Mouse (Mus musculus) hindbrain, embryonic 14.5 days (tissue): ENCODE measurements around the gene Mettl27. TPM values are rescaled to one million over a fixed set of nuclear protein-coding genes. Genes with fewer than 3 reads are reported as not detected.

Experiments
- ATAC-seq: fragments of 200-750 bp; cut with Nextera tagmentation; 2 replicates; pipeline ENCODE4 v1.8.0; 2017; ENCODE audit warnings: moderate number of reproducible peaks, mild to moderate bottlenecking, moderate TSS enrichment, moderate library complexity; ENCODE audit not compliant: low FRiP score
- DNase-seq: peaks from one replicate; pipeline ENCODE4 v3.0.0-alpha.2; 2015; ENCODE audit warnings: low spot score
- H3K27ac ChIP-seq: fragments of 300-500 bp; sonication (generic); 2 replicates; pipeline ENCODE4 v1.5.1; 2014; ENCODE audit warnings: mild to moderate bottlenecking, moderate library complexity
- H3K27me3 ChIP-seq: fragments of 300-500 bp; sonication (generic); 2 replicates; pipeline ENCODE4 v1.6.1; 2014; ENCODE audit warnings: mild to moderate bottlenecking, low read length, mixed read lengths; ENCODE audit not compliant: control insufficient read depth, insufficient read depth
- H3K36me3 ChIP-seq: fragments of 300-500 bp; sonication (generic); replicated peaks from 2 replicates; pipeline ENCODE4 v1.6.1; 2014; ENCODE audit not compliant: control insufficient read depth, insufficient read depth
- H3K4me1 ChIP-seq: fragments of 300-500 bp; sonication (generic); replicated peaks from 2 replicates; pipeline ENCODE4 v1.6.1; 2014; ENCODE audit warnings: antibody characterized with exemption, low read length, mixed read lengths; ENCODE audit not compliant: control insufficient read depth, insufficient read depth
- H3K4me2 ChIP-seq: fragments of 300-500 bp; sonication (generic); replicated peaks from 2 replicates; pipeline ENCODE4 v1.6.1; 2014; ENCODE audit warnings: mild to moderate bottlenecking, moderate library complexity
- H3K4me3 ChIP-seq: fragments of 300-500 bp; sonication (generic); replicated peaks from 2 replicates; pipeline ENCODE4 v1.5.1; 2014; ENCODE audit warnings: mild to moderate bottlenecking, low read length
- H3K9ac ChIP-seq: fragments of 300-500 bp; sonication (generic); 2 replicates; pipeline ENCODE4 v1.6.1; 2014
- H3K9me3 ChIP-seq: fragments of 300-500 bp; sonication (generic); 2 replicates; pipeline ENCODE4 v1.6.1; 2016; ENCODE audit warnings: low read length; ENCODE audit not compliant: control insufficient read depth
- WGBS: fragments of 180-500 bp; shearing (Covaris S2); extraction: QIAGEN DNeasy Blood & Tissue Kit; methylation state at CpG from one replicate; pipeline ENCODE4 v1.1.7; 2014; 5-methylcytosine and 5-hydroxymethylcytosine counted together
- polyA plus RNA-seq: library from polyadenylated mRNA; unstranded; fragments of >200 nt; fragmentation: Nextera tagmentation; extraction: Ambion mirVana; gene quantifications from 2 replicates; pipeline ENCODE4 v1.2.1, GENCODE M21; 2014

The Mettl27 gene
- polyA plus RNA-seq, 1 experiment from 2014 or later, result 7.5 TPM

GRCm38 (mm10) chr5:134918071-134918832 lies 13.9 kb upstream of the Mettl27 start:
- no peak for ATAC-seq

GRCm38 (mm10) chr5:134919097-134919496 lies 13.1 kb upstream of the Mettl27 start:
- H3K27ac ChIP-seq, result no peak overlapping the region
- H3K36me3 ChIP-seq, result no peaks in the 10 kb centered on the region
- ATAC-seq (no peak), DNase-seq (no peak)
- no peak overlapping the region for H3K4me3 ChIP-seq
- H3K9ac ChIP-seq, result no peak overlapping the region
- H3K4me1 ChIP-seq, result no peaks in the 10 kb centered on the region
- H3K9me3 ChIP-seq, result peaks cover 3% of the 10 kb centered on the region; the same call in 1 of the 2 replicates
- no peaks in the 10 kb centered on the region for H3K27me3 ChIP-seq
- H3K4me2 ChIP-seq, result no peak overlapping the region
- WGBS, result 91% methylated on average over 3 of the region's 3 CpGs

More at GRCm38 (mm10) chr5:134918071-134918832, 13.9 kb upstream of the Mettl27 start:
- no peaks in the 10 kb centered on the region for H3K27me3 ChIP-seq
- no peak for DNase-seq
- 52% methylated on average over 16 of the region's 16 CpGs for WGBS
- no peaks in the 10 kb centered on the region for H3K36me3 ChIP-seq
- H3K27ac ChIP-seq, result no peak overlapping the region
- H3K4me3 ChIP-seq, result no peak overlapping the region
- no peak overlapping the region for H3K4me2 ChIP-seq
- no peak overlapping the region for H3K9ac ChIP-seq
- no peaks in the 10 kb centered on the region for H3K4me1 ChIP-seq
- peaks cover 3% of the 10 kb centered on the region; the same call in 1 of the 2 replicates for H3K9me3 ChIP-seq

GRCm38 (mm10) chr5:134920106-134920687 lies 12.0 kb upstream of the Mettl27 start:
- DNase-seq, result no peak
- Histone ChIP-seq H3K9me3 (peaks cover 3% of the 10 kb centered on the region; the same call in 1 of the 2 replicates), H3K4me3 (no peak overlapping the region)

GRCm38 (mm10) chr5:134921106-134921505 lies 11.1 kb upstream of the Mettl27 start:
- no peaks in the 10 kb centered on the region for H3K4me1 ChIP-seq
- H3K4me3 ChIP-seq, result no peak overlapping the region
- no peak for DNase-seq
- H3K27me3 ChIP-seq, result no peaks in the 10 kb centered on the region
- no peak overlapping the region for H3K27ac ChIP-seq
- H3K36me3 ChIP-seq, result no peaks in the 10 kb centered on the region
- ATAC-seq, result no peak
- peaks cover 3% of the 10 kb centered on the region; the same call in 1 of the 2 replicates for H3K9me3 ChIP-seq
- H3K9ac ChIP-seq, result no peak overlapping the region
- H3K4me2 ChIP-seq, result no peak overlapping the region
- 88% methylated on average over 8 of the region's 8 CpGs for WGBS

More at GRCm38 (mm10) chr5:134920106-134920687, 12.0 kb upstream of the Mettl27 start:
- 77% methylated on average over 6 of the region's 6 CpGs for WGBS
- Histone ChIP-seq H3K36me3 (no peaks in the 10 kb centered on the region), H3K4me2 (no peak overlapping the region), H3K9ac (no peak overlapping the region), H3K27ac (no peak overlapping the region), H3K27me3 (no peaks in the 10 kb centered on the region), H3K4me1 (no peaks in the 10 kb centered on the region)
- ATAC-seq, result no peak

- Histone ChIP-seq H3K36me3 (no peaks in the 10 kb centered on the region), H3K4me1 (no peaks in the 10 kb centered on the region), H3K9ac (no peak overlapping the region), H3K9me3 (no peaks in the 10 kb centered on the region), H3K27me3 (no peaks in the 10 kb centered on the region), H3K27ac (no peak overlapping the region), H3K4me3 (no peak overlapping the region), H3K4me2 (no peak overlapping the region)
- WGBS, result 61% methylated on average over 6 of the region's 6 CpGs
- DNase-seq, result no peak
- ATAC-seq, result no peak
These were observed 9.0 kb upstream of the Mettl27 start for GRCm38 (mm10) chr5:134923141-134923540.

GRCm38 (mm10) chr5:134926726-134927125 lies 5.4 kb upstream of the Mettl27 start:
- Histone ChIP-seq H3K4me2 (no peak overlapping the region), H3K9ac (no peak overlapping the region), H3K27ac (no peak overlapping the region), H3K36me3 (no peaks in the 10 kb centered on the region), H3K9me3 (no peaks in the 10 kb centered on the region), H3K27me3 (no peaks in the 10 kb centered on the region), H3K4me1 (no peaks in the 10 kb centered on the region), H3K4me3 (no peak overlapping the region)
- 73% methylated on average over 4 of the region's 4 CpGs for whole genome bisulfite sequencing
- ATAC-seq (no peak), DNase-seq (no peak)

GRCm38 (mm10) chr5:134929988-134930387 lies 2.2 kb upstream of the Mettl27 start:
- H3K27me3 ChIP-seq, result no peaks in the 10 kb centered on the region
- H3K4me3 ChIP-seq, result no peak overlapping the region
- no peak overlapping the region for H3K9ac ChIP-seq
- H3K4me2 ChIP-seq, result no peak overlapping the region
- H3K27ac ChIP-seq, result no peak overlapping the region
- no peaks in the 10 kb centered on the region for H3K36me3 ChIP-seq
- WGBS, result 85% methylated on average over 2 of the region's 2 CpGs
- no peak for ATAC-seq
- H3K9me3 ChIP-seq, result no peaks in the 10 kb centered on the region
- no peaks in the 10 kb centered on the region for H3K4me1 ChIP-seq
- no peak for DNase-seq

GRCm38 (mm10) chr5:134932903-134933276 lies 722 bp downstream of the Mettl27 start:
- Histone ChIP-seq H3K9me3 (no peaks in the 10 kb centered on the region), H3K27ac (no peak overlapping the region), H3K4me2 (peak overlapping the region; percentile 98), H3K9ac (peak overlapping the region; percentile 78), H3K4me3 (peak overlapping the region; percentile 71), H3K36me3 (no peaks in the 10 kb centered on the region), H3K27me3 (no peaks in the 10 kb centered on the region), H3K4me1 (no peaks in the 10 kb centered on the region)
- ATAC-seq (no peak), DNase-seq (no peak)
- WGBS, result 52% methylated on average over 9 of the region's 9 CpGs

GRCm38 (mm10) chr5:134933281-134933680 lies 1.1 kb downstream of the Mettl27 start:
- no peak overlapping the region for H3K27ac ChIP-seq

More at GRCm38 (mm10) chr5:134933281-134933680, 1.1 kb downstream of the Mettl27 start:
- DNase-seq, result no peak
- H3K27me3 ChIP-seq, result no peaks in the 10 kb centered on the region
- H3K4me2 ChIP-seq, result no peak overlapping the region
- H3K9me3 ChIP-seq, result no peaks in the 10 kb centered on the region
- no peaks in the 10 kb centered on the region for H3K36me3 ChIP-seq
- 92% methylated on average over 8 of the region's 8 CpGs for WGBS
- no peak overlapping the region for H3K4me3 ChIP-seq
- no peak overlapping the region for H3K9ac ChIP-seq
- no peak for ATAC-seq
- H3K4me1 ChIP-seq, result no peaks in the 10 kb centered on the region
